Mouse (Mus musculus) G1E (cell line): ENCODE measurements around the gene Slc35e3.

Source experiments
- CTCF ChIP-seq: IDR thresholded peaks from 2 replicates; pipeline ENCODE4 v1.5.1; 2012; ENCODE audit warnings: low read depth, low read length, inconsistent platforms, mixed read lengths
- POLR2AphosphoS5 ChIP-seq: IDR thresholded peaks from 2 replicates; pipeline ENCODE4 v1.6.1; 2012; ENCODE audit warnings: low read depth, low read length, inconsistent platforms; ENCODE audit not compliant: insufficient replicate concordance

GRCm38 (mm10) chr10:117695027-117695426 lies 51.1 kb downstream of the Slc35e3 start:
- TF ChIP-seq CTCF, result no peak
- TF ChIP-seq POLR2AphosphoS5, result no peak
